Mouse (Mus musculus) hindbrain, embryonic 16.5 days (tissue): ENCODE results near the gene Clmn. TPM values are rescaled to one million over a fixed set of nuclear protein-coding genes. Genes with fewer than 3 reads are reported as not detected.
A peak's percentile ranks its signal among the peaks of the same experiment; 100 is the strongest.
"Not testable (repeated sequence)": the region's sequence is repeated elsewhere in the genome, so short reads cannot be mapped to it uniquely, and the experiment has no call there.

Experiments
- ATAC-seq: fragments of 200-750 bp; cut with Nextera tagmentation; 2 replicates; pipeline ENCODE4 v1.8.0; 2017; ENCODE audit warnings: moderate TSS enrichment, moderate library complexity
- H3K27ac ChIP-seq: fragments of 300-500 bp; sonication (generic); 2 replicates; pipeline ENCODE4 v1.5.1; 2014; ENCODE audit warnings: low read depth, mild to moderate bottlenecking, control low read depth, low read length, moderate library complexity
- H3K27me3 ChIP-seq: fragments of 300-500 bp; sonication (generic); replicated peaks from 2 replicates; pipeline ENCODE4 v1.6.1; 2014; ENCODE audit warnings: low read length; ENCODE audit not compliant: control insufficient read depth, insufficient read depth
- H3K36me3 ChIP-seq: fragments of 300-500 bp; sonication (generic); 2 replicates; pipeline ENCODE4 v1.6.1; 2014; ENCODE audit warnings: mild to moderate bottlenecking, low read length, moderate library complexity, mixed read lengths; ENCODE audit not compliant: control insufficient read depth, insufficient read depth
- H3K4me1 ChIP-seq: fragments of 300-500 bp; sonication (generic); 2 replicates; pipeline ENCODE4 v1.6.1; 2014; ENCODE audit warnings: low read depth, low read length; ENCODE audit not compliant: control insufficient read depth, insufficient read depth
- H3K4me2 ChIP-seq: fragments of 300-500 bp; sonication (generic); 2 replicates; pipeline ENCODE4 v1.6.1; 2014; ENCODE audit warnings: mild to moderate bottlenecking, low read length, control low read depth, moderate library complexity
- H3K4me3 ChIP-seq: fragments of 300-500 bp; sonication (generic); 2 replicates; pipeline ENCODE4 v1.5.1; 2014; ENCODE audit warnings: mild to moderate bottlenecking, low read length, control low read depth, moderate library complexity
- H3K9ac ChIP-seq: fragments of 300-500 bp; sonication (generic); 2 replicates; pipeline ENCODE4 v1.6.1; 2014; ENCODE audit warnings: low read depth, mild to moderate bottlenecking, control low read depth, low read length, moderate library complexity
- H3K9me3 ChIP-seq: fragments of 300-500 bp; sonication (generic); 2 replicates; pipeline ENCODE4 v1.6.1; 2014; ENCODE audit warnings: mild to moderate bottlenecking, low read length, moderate library complexity; ENCODE audit not compliant: control insufficient read depth
- WGBS: fragments of 180-500 bp; shearing (Covaris S2); extraction: QIAGEN DNeasy Blood & Tissue Kit; methylation state at CpG from one replicate; pipeline ENCODE4 v1.1.7; 2014; 5-methylcytosine and 5-hydroxymethylcytosine counted together
- polyA plus RNA-seq: library from polyadenylated mRNA; unstranded; fragments of >200 nt; fragmentation: Nextera tagmentation; extraction: Ambion mirVana; gene quantifications from 2 replicates; pipeline ENCODE4 v1.2.1, GENCODE M21; 2015

Clmn gene
- polyA plus RNA-seq, 1 experiment from 2014 or later = 1.2 TPM

- H3K9ac ChIP-seq = no peak overlapping the region
- H3K4me3 ChIP-seq = no peak overlapping the region
- no peak overlapping the region for H3K4me2 ChIP-seq
- no peak overlapping the region for H3K27ac ChIP-seq
- WGBS = 15% methylated on average over 3 of the region's 3 CpGs
- H3K4me1 ChIP-seq = peaks cover 29% of the 10 kb centered on the region
- no peaks in the 10 kb centered on the region for H3K27me3 ChIP-seq
- no peaks in the 10 kb centered on the region; the same call in 1 of the 2 replicates for H3K36me3 ChIP-seq
- H3K9me3 ChIP-seq = no peaks in the 10 kb centered on the region
- ATAC-seq = no peak
These were observed 128.9 kb downstream of the Clmn start for GRCm38 (mm10) chr12:104735993-104736395.

GRCm38 (mm10) chr12:104733165-104733564, 131.7 kb downstream of the Clmn start:
- H3K9me3 ChIP-seq = no peaks in the 10 kb centered on the region
- H3K27me3 ChIP-seq = no peaks in the 10 kb centered on the region
- peaks cover 12% of the 10 kb centered on the region for H3K36me3 ChIP-seq
- no peak for ATAC-seq
- no peak overlapping the region for H3K4me2 ChIP-seq
- H3K27ac ChIP-seq = no peak overlapping the region
- peaks cover 19% of the 10 kb centered on the region for H3K4me1 ChIP-seq
- H3K9ac ChIP-seq = no peak overlapping the region
- no peak overlapping the region for H3K4me3 ChIP-seq

- no peak for ATAC-seq
- WGBS = 15% methylated on average over 3 of the region's 3 CpGs
- Histone ChIP-seq H3K9me3 (no peaks in the 10 kb centered on the region), H3K27me3 (no peaks in the 10 kb centered on the region), H3K4me3 (no peak overlapping the region), H3K36me3 (peaks cover 21% of the 10 kb centered on the region), H3K4me2 (no peak overlapping the region), H3K9ac (no peak overlapping the region), H3K27ac (no peak overlapping the region), H3K4me1 (peaks cover 13% of the 10 kb centered on the region)
These were observed 133.1 kb downstream of the Clmn start for GRCm38 (mm10) chr12:104731782-104732181.

DNA sequence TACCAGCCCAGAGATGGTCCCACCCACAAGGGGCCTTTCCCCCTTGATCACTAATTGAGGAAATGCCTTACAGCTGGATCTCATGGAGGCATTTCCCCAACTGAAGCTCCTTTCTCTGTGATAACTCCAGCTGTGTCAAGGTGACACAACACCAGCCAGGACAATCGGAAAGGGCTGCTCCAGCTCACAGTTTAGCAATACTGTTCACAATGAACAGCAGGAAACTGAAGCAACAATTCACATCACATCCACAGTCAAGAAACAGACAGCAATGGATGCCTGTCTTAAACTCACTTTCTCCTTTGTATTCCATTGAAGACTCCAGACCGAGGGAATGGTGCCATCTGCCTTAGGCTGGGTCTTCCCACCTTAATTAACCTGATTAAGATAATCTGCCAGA, 138.4 kb downstream of the Clmn start:
- 90% methylated on average over 2 of the region's 2 CpGs for WGBS
- peaks cover 27% of the 10 kb centered on the region for H3K36me3 ChIP-seq
- not testable (repeated sequence) for H3K9ac ChIP-seq, H3K4me2 ChIP-seq, H3K27me3 ChIP-seq, ATAC-seq, H3K4me1 ChIP-seq, H3K27ac ChIP-seq, H3K4me3 ChIP-seq, H3K9me3 ChIP-seq

DNA sequence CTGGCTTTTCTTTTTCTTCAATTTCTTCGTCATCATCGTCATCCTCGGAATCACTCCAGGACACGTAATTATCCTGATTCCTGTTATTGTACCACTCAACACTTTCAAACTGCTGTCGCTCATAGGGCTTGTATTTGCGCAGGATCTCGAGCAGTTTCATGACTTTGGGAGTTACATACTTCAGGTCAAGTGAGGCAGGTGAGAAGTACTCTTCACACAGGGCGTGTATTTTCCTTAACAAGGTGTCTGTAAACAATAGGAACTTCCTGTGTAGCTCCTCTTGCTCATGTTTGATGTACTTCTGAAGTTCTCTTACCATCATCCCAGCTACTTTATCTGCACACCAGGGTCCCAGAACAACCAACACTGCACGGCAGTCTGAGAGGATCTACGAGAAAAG, 142.8 kb downstream of the Clmn start:
- Histone ChIP-seq H3K36me3 (peaks cover 13% of the 10 kb centered on the region), H3K27ac (no peak overlapping the region), H3K4me1 (no peaks in the 10 kb centered on the region), H3K27me3 (no peaks in the 10 kb centered on the region), H3K4me3 (no peak overlapping the region), H3K9me3 (no peaks in the 10 kb centered on the region), H3K4me2 (no peak overlapping the region), H3K9ac (no peak overlapping the region)
- no peak for ATAC-seq
- WGBS = 96% methylated on average over 10 of the region's 10 CpGs

- WGBS = 82% methylated on average over 3 of the region's 3 CpGs
- H3K4me1 ChIP-seq = no peaks in the 10 kb centered on the region
- no peaks in the 10 kb centered on the region for H3K27me3 ChIP-seq
- peaks cover 8% of the 10 kb centered on the region for H3K36me3 ChIP-seq
- H3K9me3 ChIP-seq = no peaks in the 10 kb centered on the region
- H3K4me2 ChIP-seq = no peak overlapping the region
- no peak for ATAC-seq
- H3K9ac ChIP-seq = no peak overlapping the region
- H3K4me3 ChIP-seq = no peak overlapping the region
- H3K27ac ChIP-seq = no peak overlapping the region
These were observed 143.9 kb downstream of the Clmn start for GRCm38 (mm10) chr12:104721011-104721410.

GRCm38 (mm10) chr12:104718956-104719355, 145.9 kb downstream of the Clmn start:
- Histone ChIP-seq H3K9ac (no peak overlapping the region), H3K36me3 (peaks cover 10% of the 10 kb centered on the region), H3K4me1 (no peaks in the 10 kb centered on the region), H3K27me3 (no peaks in the 10 kb centered on the region), H3K27ac (no peak overlapping the region), H3K4me3 (no peak overlapping the region), H3K4me2 (no peak overlapping the region), H3K9me3 (no peaks in the 10 kb centered on the region)
- 79% methylated on average over 5 of the region's 5 CpGs for WGBS
- ATAC-seq = peak; percentile 71; the same call in 1 of the 2 replicates

- no peaks in the 10 kb centered on the region for H3K4me1 ChIP-seq
- 91% methylated on average over 5 of the region's 5 CpGs for WGBS
- H3K27me3 ChIP-seq = no peaks in the 10 kb centered on the region
- no peak overlapping the region for H3K9ac ChIP-seq
- H3K36me3 ChIP-seq = peaks cover 20% of the 10 kb centered on the region
- H3K27ac ChIP-seq = no peak overlapping the region
- H3K4me2 ChIP-seq = no peak overlapping the region
- no peak overlapping the region for H3K4me3 ChIP-seq
- no peak for ATAC-seq
- H3K9me3 ChIP-seq = no peaks in the 10 kb centered on the region
These were observed 148.5 kb downstream of the Clmn start for GRCm38 (mm10) chr12:104716409-104716808.

- Histone ChIP-seq H3K27ac (no peak overlapping the region), H3K9me3 (no peaks in the 10 kb centered on the region), H3K9ac (no peak overlapping the region), H3K27me3 (no peaks in the 10 kb centered on the region), H3K36me3 (peaks cover 21% of the 10 kb centered on the region), H3K4me3 (no peak overlapping the region), H3K4me2 (no peak overlapping the region), H3K4me1 (no peaks in the 10 kb centered on the region)
- 89% methylated on average over 5 of the region's 5 CpGs for WGBS
- ATAC-seq = no peak
These were observed 149.4 kb downstream of the Clmn start for GRCm38 (mm10) chr12:104715453-104715852.
